Mouse (Mus musculus): ENCODE data around the gene Gm4788.
"Not testable (repeated sequence)": the region's sequence is repeated elsewhere in the genome, so short reads cannot be mapped to it uniquely, and the experiment has no call there.

The Gm4788 gene

GRCm38 (mm10) chr1:139781143-139781542 lies at the start of gene Gm4788:
Gene Gm4788 (minus strand): TSS chr1:139781243.
- CTCF ChIA-PET: no interaction called here
- POLR2A ChIA-PET: no interaction called here

- ChIA-PET CTCF (no interaction called here), POLR2A (no interaction called here)
Observed at GRCm38 (mm10) chr1:139808594-139808993, 27.6 kb upstream of the Gm4788 start.

GRCm38 (mm10) chr1:139769913-139770312 lies 11.1 kb downstream of the Gm4788 start:
- POLR2A ChIA-PET: interaction anchor here in 1 of 4 experiments (0.6 kb wide), 1 partner anchor 988 kb away, joined by 5 read pairs; no protein-coding TSS in a partner anchor
- CTCF ChIA-PET: not testable (repeated sequence)

- CTCF ChIA-PET: not testable (repeated sequence)
- POLR2A ChIA-PET: interaction anchor here in 1 of 4 experiments (0.6 kb wide), 1 partner anchor 35 kb away, joined by 3 read pairs; no protein-coding TSS in a partner anchor
Observed at GRCm38 (mm10) chr1:139716681-139717080, 64.4 kb downstream of the Gm4788 start.

GRCm38 (mm10) chr1:139716249-139716648 lies 64.8 kb downstream of the Gm4788 start:
- CTCF ChIA-PET: interaction anchor here in 1 of 4 experiments (0.7 kb wide), 1 partner anchor 274 kb away, joined by 3 read pairs; no protein-coding TSS in a partner anchor
- POLR2A ChIA-PET: not testable (repeated sequence)

GRCm38 (mm10) chr1:139649921-139650320 lies 131.1 kb downstream of the Gm4788 start:
- CTCF ChIA-PET, POLR2A ChIA-PET: not testable (repeated sequence)

Data from embryonic stem cell, embryonic (primary cell).